Mouse (Mus musculus): ENCODE data around the gene Naxd. TPM values are rescaled to one million over a fixed set of nuclear protein-coding genes. Genes with fewer than 3 reads are reported as not detected.

Gene Naxd
- total and polyA plus RNA-seq, 3 experiments = 39.7 to 57.1 (median 50.1) TPM

DNA sequence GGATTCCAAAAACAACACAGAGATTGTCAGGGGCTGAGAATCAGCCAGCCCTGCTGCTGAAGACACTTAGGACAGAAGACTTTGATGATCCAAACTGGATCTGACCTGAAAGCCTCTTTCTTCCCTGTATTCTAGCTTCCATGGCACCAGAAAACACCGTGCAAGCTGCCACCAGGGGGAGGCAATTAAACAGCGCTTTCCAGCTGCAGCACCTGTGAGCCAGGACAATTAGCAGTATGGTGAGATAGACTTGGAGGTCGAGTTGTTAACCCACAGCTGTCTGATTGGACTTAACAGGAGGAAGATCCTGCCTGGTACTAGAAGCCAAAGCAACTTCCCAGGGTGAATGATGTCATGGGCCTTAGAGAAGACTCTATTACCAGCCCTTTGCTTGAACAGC, 28.2 kb upstream of the Naxd start:
- DNase-seq (ENCODE audit: extremely low read depth) = no peak
- H3K4me1 ChIP-seq (ENCODE audit: control insufficient read depth in 1 of 2, insufficient read depth in 2 of 2) = peaks cover 21 to 23% of the 10 kb centered on the region in 2 experiments
- H3K9me3 ChIP-seq (replicated peaks; ENCODE audit: low read length) = peaks cover 13% of the 10 kb centered on the region
- TF ChIP-seq CHD1 (IDR thresholded peaks at IDR 0.05; ENCODE audit: low read depth, low read length) (no peak), NRF1 (IDR thresholded peaks at IDR 0.05; ENCODE audit: low read depth, low read length) (no peak), SMC3 (IDR thresholded peaks at IDR 0.05; ENCODE audit: low read depth, low read length) (peak; percentile 61), ZNF384 (IDR thresholded peaks at IDR 0.05; ENCODE audit: low read depth, low read length) (no peak), CTCF (conservative IDR thresholded peaks at IDR 0.05 in 1 of 2, IDR thresholded peaks at IDR 0.05 in 1 of 2; ENCODE audit: low read depth in 2 of 2, low read length in 2 of 2) (peak; percentile 25 to 61; a peak in 2 of 4 replicates), EP300 (IDR thresholded peaks at IDR 0.05; ENCODE audit: low read length) (no peak), HCFC1 (IDR thresholded peaks at IDR 0.05; ENCODE audit: low read depth, low read length) (no peak), JUN (IDR thresholded peaks at IDR 0.05; ENCODE audit: insufficient read depth, low read depth, low read length) (no peak), MYC (IDR thresholded peaks at IDR 0.05; ENCODE audit: low read depth, low read length) (no peak), RAD21 (IDR thresholded peaks at IDR 0.05; ENCODE audit: low read depth, low read length) (peak; percentile 44), TCF12 (IDR thresholded peaks at IDR 0.05; ENCODE audit: low read depth, low read length) (0 out of 2 replicates have a peak, but pooled peaks have one; percentile 18)
- no peak overlapping the region for H3K9ac ChIP-seq (ENCODE audit: insufficient read depth, low read depth)
- no peak overlapping the region for H3K4me3 ChIP-seq (replicated peaks in 1 of 3; ENCODE audit: low read depth in 2 of 3, low read length in 2 of 3, poor library complexity in 1 of 3)
- dilution Hi-C loops (cut with MboI; ENCODE audit: extremely low pct_ligation_motif_present, extremely low pct_unique_long_range_greater_than_20kb, low sequenced_read_pairs) (no loop called here), in situ Hi-C loops (cut with MboI; ENCODE audit: low pct_ligation_motif_present, low pct_unique_long_range_greater_than_20kb, low sequenced_read_pairs) (no loop called here)
- H3K36me3 ChIP-seq (replicated peaks in 1 of 2; ENCODE audit: control insufficient read depth in 1 of 2, insufficient read depth in 1 of 2, low read length in 1 of 2) = peaks cover 13 to 29% of the 10 kb centered on the region in 2 experiments
- H3K79me2 ChIP-seq (replicated peaks; ENCODE audit: control insufficient read depth, extremely low read depth, insufficient read depth, poor library complexity, severe bottlenecking) = peaks cover 18% of the 10 kb centered on the region; the same call in 1 of the 2 replicates
- no peak overlapping the region for H3K4me2 ChIP-seq (ENCODE audit: insufficient read depth, low read depth, poor library complexity, severe bottlenecking)
- no peak overlapping the region for H3K27ac ChIP-seq (ENCODE audit: insufficient read depth, low read depth)
- no peaks in the 10 kb centered on the region for H3K27me3 ChIP-seq (replicated peaks)

DNA sequence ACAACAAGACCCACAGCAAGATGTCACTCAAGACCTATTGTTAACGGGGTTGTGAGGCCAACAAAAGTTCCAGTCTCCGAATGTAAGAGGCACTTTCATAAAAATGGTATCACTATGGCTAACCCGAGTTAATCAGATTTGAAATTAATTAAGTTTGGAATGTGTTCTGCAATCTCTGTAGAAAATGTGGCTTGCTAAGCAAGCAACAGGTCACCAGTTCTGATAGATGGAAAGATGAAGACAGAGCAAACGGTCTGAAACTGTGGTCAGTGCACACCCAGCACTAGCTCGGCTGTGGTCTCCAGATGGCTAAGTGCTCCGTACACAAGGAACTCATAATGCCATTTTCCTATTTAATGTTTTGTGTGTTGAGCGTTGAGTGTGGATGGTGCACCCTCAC, 26.6 kb upstream of the Naxd start:
- TF ChIP-seq POLR2A (IDR thresholded peaks at IDR 0.05; ENCODE audit: low read depth, low read length) (no peak), EP300 (IDR thresholded peaks at IDR 0.05; ENCODE audit: low read length) (no peak), MEF2A (IDR thresholded peaks at IDR 0.05; ENCODE audit: borderline replicate concordance, low read depth, low read length) (no peak), ZMIZ1 (IDR thresholded peaks at IDR 0.05; ENCODE audit: low read depth, low read length) (no peak), ELF1 (IDR thresholded peaks at IDR 0.05; ENCODE audit: low read depth, low read length) (no peak), HCFC1 (IDR thresholded peaks at IDR 0.05; ENCODE audit: low read depth, low read length) (no peak), RAD21 (IDR thresholded peaks at IDR 0.05; ENCODE audit: low read depth, low read length) (no peak), MAZ (IDR thresholded peaks at IDR 0.05; ENCODE audit: low read depth, low read length) (no peak), ZKSCAN1 (IDR thresholded peaks at IDR 0.05; ENCODE audit: borderline replicate concordance, low read depth, low read length) (no peak)
- DNase-seq (ENCODE audit: extremely low read depth) = no peak
- Histone ChIP-seq H3K4me1 (ENCODE audit: control insufficient read depth in 1 of 2, insufficient read depth in 2 of 2) (peaks cover 7 to 14% of the 10 kb centered on the region in 2 experiments), H3K9me3 (replicated peaks; ENCODE audit: low read length) (peaks cover 13% of the 10 kb centered on the region), H3K36me3 (replicated peaks in 1 of 2; ENCODE audit: control insufficient read depth in 1 of 2, insufficient read depth in 1 of 2, low read length in 1 of 2) (peaks cover 13 to 30% of the 10 kb centered on the region in 2 experiments), H3K27me3 (replicated peaks) (no peaks in the 10 kb centered on the region), H3K9ac (ENCODE audit: insufficient read depth, low read depth) (no peak overlapping the region), H3K27ac (ENCODE audit: insufficient read depth, low read depth) (no peak overlapping the region), H3K4me3 (replicated peaks in 1 of 3; ENCODE audit: low read depth in 2 of 3, low read length in 2 of 3, poor library complexity in 1 of 3) (no peak overlapping the region), H3K4me2 (ENCODE audit: insufficient read depth, low read depth, poor library complexity, severe bottlenecking) (no peak overlapping the region), H3K79me2 (replicated peaks; ENCODE audit: control insufficient read depth, extremely low read depth, insufficient read depth, poor library complexity, severe bottlenecking) (peaks cover 29% of the 10 kb centered on the region; the same call in 1 of the 2 replicates)
- in situ Hi-C loops (cut with MboI; ENCODE audit: low pct_ligation_motif_present, low pct_unique_long_range_greater_than_20kb, low sequenced_read_pairs) = no loop called here
- dilution Hi-C loops (cut with MboI; ENCODE audit: extremely low pct_ligation_motif_present, extremely low pct_unique_long_range_greater_than_20kb, low sequenced_read_pairs) = no loop called here
